Mouse (Mus musculus): ENCODE data around the gene Gm17545.

GRCm38 (mm10) chr9:22419877-22420276 is 34.2 kb upstream of the Gm17545 start:
- TF ChIP-seq MYOG (IDR thresholded peaks at IDR 0.05; ENCODE audit: control insufficient read depth in 1 of 3, insufficient read depth in 1 of 3, insufficient read length in 2 of 3, low read depth in 2 of 3) (no peak), POLR2A (IDR thresholded peaks at IDR 0.05; ENCODE audit: insufficient read length, low read depth) (no peak), CEBPB (IDR thresholded peaks at IDR 0.05; ENCODE audit: insufficient read depth, poor library complexity, severe bottlenecking) (no peak), E2F4 (IDR thresholded peaks at IDR 0.05; ENCODE audit: insufficient read depth) (no peak), TCF12 (IDR thresholded peaks at IDR 0.05; ENCODE audit: insufficient read depth, poor library complexity, severe bottlenecking) (no peak), POLR2AphosphoS2 (IDR thresholded peaks at IDR 0.05; ENCODE audit: insufficient read length, low read depth) (no peak), USF1 (IDR thresholded peaks at IDR 0.05; ENCODE audit: low read depth) (no peak), MYOD1 (IDR thresholded peaks at IDR 0.05; ENCODE audit: control insufficient read depth in 1 of 3, insufficient read length in 2 of 3, low read depth in 2 of 3) (no peak), MAX (IDR thresholded peaks at IDR 0.05; ENCODE audit: low read depth) (no peak)

All from myocyte (in vitro differentiated cells).